Mouse (Mus musculus) C2C12 (cell line): ENCODE measurements around the gene Prcd.

Source experiments
- CEBPB ChIP-seq: IDR thresholded peaks from one replicate; pipeline ENCODE4 v1.6.1; 2011; ENCODE audit warnings: low read depth, mild to moderate bottlenecking, control low read depth, moderate library complexity
- CTCF ChIP-seq: IDR thresholded peaks from one replicate; pipeline ENCODE4 v1.5.1; 2011; ENCODE audit not compliant: control insufficient read depth, insufficient read depth, insufficient read length
- MAX ChIP-seq: IDR thresholded peaks from one replicate; pipeline ENCODE4 v1.6.1; 2011; ENCODE audit warnings: mild to moderate bottlenecking, control low read depth
- MYOD1 ChIP-seq: IDR thresholded peaks from one replicate; pipeline ENCODE4 v1.6.1; 2011; ENCODE audit warnings: low read depth; ENCODE audit not compliant: control insufficient read depth, insufficient read length
- USF1 ChIP-seq: IDR thresholded peaks from one replicate; pipeline ENCODE4 v1.6.1; 2011; ENCODE audit warnings: low read depth, mild to moderate bottlenecking, control low read depth, moderate library complexity

DNA sequence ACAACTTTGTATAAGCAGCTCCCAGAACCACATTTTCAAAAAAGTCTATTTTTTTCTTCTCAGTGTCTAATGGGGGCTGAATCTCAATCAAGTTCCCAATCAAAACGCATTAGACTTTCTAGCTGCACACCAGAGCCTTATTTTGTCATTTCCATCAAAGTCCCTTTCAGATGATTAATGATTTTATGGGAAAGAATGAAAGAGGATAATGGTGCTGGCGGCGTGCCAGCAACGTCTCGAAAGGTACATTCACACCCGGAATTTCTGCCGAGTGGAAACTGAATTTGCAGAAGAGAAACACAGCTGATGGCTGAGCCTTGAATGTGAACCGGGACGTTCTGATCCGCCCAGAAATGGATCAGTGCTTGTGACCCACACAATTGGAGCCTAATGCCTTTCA, 56.8 kb downstream of the Prcd start:
- TF ChIP-seq CTCF (no peak), CEBPB (no peak), MAX (no peak), MYOD1 (no peak), USF1 (no peak)
